Mouse (Mus musculus) intestine, embryonic 14.5 days (tissue): Measurements from ENCODE around the gene Gm11937. TPM values are rescaled to one million over a fixed set of nuclear protein-coding genes. Genes with fewer than 3 reads are reported as not detected.

ENCODE experiments used
- ATAC-seq: fragments of 200-750 bp; cut with Nextera tagmentation; replicated peaks from 2 replicates; pipeline ENCODE4 v1.8.0; 2017; ENCODE audit warnings: low read depth, moderate number of reproducible peaks, moderate TSS enrichment, moderate library complexity; ENCODE audit not compliant: low FRiP score, low TSS enrichment
- DNase-seq: peaks from one replicate; pipeline ENCODE4 v3.0.0-alpha.2; 2018; ENCODE audit warnings: low spot score
- H3K27ac ChIP-seq: fragments of 300-500 bp; sonication (generic); 2 replicates; pipeline ENCODE4 v1.5.1; 2014; ENCODE audit warnings: low read depth, mild to moderate bottlenecking, control low read depth
- H3K27me3 ChIP-seq: fragments of 300-500 bp; sonication (generic); replicated peaks from 2 replicates; pipeline ENCODE4 v1.6.1; 2014; ENCODE audit warnings: low read length, control low read depth; ENCODE audit not compliant: control insufficient read depth, insufficient read depth
- H3K36me3 ChIP-seq: fragments of 300-500 bp; sonication (generic); 2 replicates; pipeline ENCODE4 v1.6.1; 2014; ENCODE audit warnings: low read length, control low read depth; ENCODE audit not compliant: control insufficient read depth, insufficient read depth
- H3K4me1 ChIP-seq: fragments of 300-500 bp; sonication (generic); replicated peaks from 2 replicates; pipeline ENCODE4 v1.6.1; 2014; ENCODE audit warnings: low read length, control low read depth, mixed read lengths; ENCODE audit not compliant: control insufficient read depth, insufficient read depth
- H3K4me2 ChIP-seq: fragments of 300-500 bp; sonication (generic); 2 replicates; pipeline ENCODE4 v1.6.1; 2014; ENCODE audit warnings: low read length
- H3K4me3 ChIP-seq: fragments of 300-500 bp; sonication (generic); 2 replicates; pipeline ENCODE4 v1.5.1; 2014; ENCODE audit warnings: low read depth, low read length, control low read depth, mixed read lengths
- H3K9ac ChIP-seq: fragments of 300-500 bp; sonication (generic); 2 replicates; pipeline ENCODE4 v1.6.1; 2014; ENCODE audit warnings: mild to moderate bottlenecking, low read length
- H3K9me3 ChIP-seq: fragments of 300-500 bp; sonication (generic); 2 replicates; pipeline ENCODE4 v1.6.1; 2016; ENCODE audit warnings: low read length, control low read depth; ENCODE audit not compliant: control insufficient read depth
- WGBS: fragments of 180-500 bp; shearing (Covaris S2); extraction: QIAGEN DNeasy Blood & Tissue Kit; methylation state at CpG from one replicate; pipeline ENCODE4 v1.1.7; 2014; 5-methylcytosine and 5-hydroxymethylcytosine counted together
- polyA plus RNA-seq: library from polyadenylated mRNA; unstranded; fragments of >200 nt; fragmentation: Nextera tagmentation; extraction: Ambion mirVana; gene quantifications from 2 replicates; pipeline ENCODE4 v1.2.1, GENCODE M21; 2014

Gm11937 gene
- polyA plus RNA-seq, 1 experiment from 2014 or later, result not detected

DNA sequence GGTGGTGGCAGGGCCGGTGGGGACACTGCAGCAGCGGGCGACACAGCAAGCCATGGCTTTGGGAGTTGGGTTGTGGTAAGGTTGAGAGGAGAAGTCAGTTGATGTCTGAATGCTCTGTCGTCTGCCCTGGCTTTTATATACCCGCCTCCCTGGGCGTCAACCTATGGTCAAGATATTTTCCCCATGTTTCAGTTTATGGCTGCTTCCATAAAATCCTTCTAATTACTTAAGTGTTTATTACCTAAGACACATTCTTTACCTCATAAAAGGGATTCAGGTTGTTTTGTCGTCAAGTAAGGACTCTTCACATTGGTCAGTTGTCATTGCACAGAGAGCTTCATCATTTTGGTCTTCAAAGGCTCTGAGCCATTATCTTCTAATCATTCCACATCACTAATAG, 43.5 kb downstream of the Gm11937 start, which contains the start of gene Krtap3-1:
Krtap3-1 (minus strand) TSS at position 101 of the 400 bp plus-strand sequence.
- WGBS, result 76% methylated on average over 7 of the region's 7 CpGs
- Histone ChIP-seq H3K4me2 (no peak within 1 kb of the TSS), H3K36me3 (no peaks in the 10 kb centered on the region), H3K27ac (no peak within 1 kb of the TSS), H3K4me1 (no peaks in the 10 kb centered on the region), H3K9ac (no peak within 1 kb of the TSS), H3K27me3 (no peaks in the 10 kb centered on the region), H3K9me3 (no peaks in the 10 kb centered on the region), H3K4me3 (no peak within 1 kb of the TSS)
- no peak for DNase-seq
- no peak for ATAC-seq

DNA sequence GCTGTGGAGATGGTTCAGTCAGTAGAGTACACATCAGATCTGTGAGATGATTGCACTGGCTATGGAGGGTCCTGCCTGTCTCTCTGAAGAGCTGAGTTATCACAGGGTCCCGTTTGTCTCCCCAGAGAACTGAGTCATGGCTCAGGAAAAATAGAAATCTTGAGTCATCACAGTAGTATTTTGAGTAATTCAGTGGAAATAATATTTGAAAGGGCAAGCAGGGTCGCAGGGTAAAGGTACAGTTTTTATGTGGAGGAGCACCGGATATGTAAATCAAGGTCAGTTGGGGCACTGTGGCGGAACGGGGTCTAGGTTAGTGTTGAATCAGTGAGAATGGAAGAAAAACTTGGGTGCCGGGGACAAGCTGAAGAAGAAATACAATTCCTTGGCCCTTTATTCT, 47.4 kb downstream of the Gm11937 start:
- Histone ChIP-seq H3K4me1 (no peaks in the 10 kb centered on the region), H3K27me3 (no peaks in the 10 kb centered on the region), H3K4me2 (no peak overlapping the region), H3K4me3 (no peak overlapping the region), H3K9ac (no peak overlapping the region), H3K27ac (no peak overlapping the region), H3K9me3 (no peaks in the 10 kb centered on the region), H3K36me3 (no peaks in the 10 kb centered on the region)
- ATAC-seq (no peak), DNase-seq (no peak)
- 89% methylated on average over 6 of the region's 6 CpGs for WGBS

Other genes with a start within 250 kb of the Gm11937 start
- gene Krt28, start 235.3 kb downstream of the Gm11937 start, polyA plus RNA-seq, result not detected in 2 replicates
- gene Krt10, start 220.8 kb downstream of the Gm11937 start, polyA plus RNA-seq, result 26.2 and 28.5 TPM in 2 replicates
- not detected in 2 replicates for gene Krt12, start 187.9 kb downstream of the Gm11937 start, polyA plus RNA-seq
- gene Krt20, start 172.0 kb downstream of the Gm11937 start, polyA plus RNA-seq, result 16.5 and 17.1 TPM in 2 replicates
- 6.0 and 9.2 TPM in 2 replicates for gene Krt23, start 117.1 kb downstream of the Gm11937 start, polyA plus RNA-seq
- gene Krt39, start 88.9 kb downstream of the Gm11937 start, polyA plus RNA-seq, result not detected in 2 replicates
- not detected in 2 replicates for gene Krt40, start 67.0 kb downstream of the Gm11937 start, polyA plus RNA-seq
- not detected in 2 replicates for gene Krtap3-3, start 59.3 kb downstream of the Gm11937 start, polyA plus RNA-seq
- gene Krtap3-2, start 53.3 kb downstream of the Gm11937 start, polyA plus RNA-seq, result not detected in 2 replicates
- gene Gm11939, start 50.7 kb downstream of the Gm11937 start, polyA plus RNA-seq, result not detected in 2 replicates
- not detected in 2 replicates for gene Krtap3-1, start 43.6 kb downstream of the Gm11937 start, polyA plus RNA-seq
- not detected in 2 replicates for gene Krtap1-5, start 29.2 kb downstream of the Gm11937 start, polyA plus RNA-seq
- gene Krtap1-4, start 26.5 kb downstream of the Gm11937 start, polyA plus RNA-seq, result not detected in 2 replicates
- not detected in 2 replicates for gene Krtap1-3, start 18.9 kb downstream of the Gm11937 start, polyA plus RNA-seq
- not detected in 2 replicates for gene Krtap9-3, start 12.1 kb downstream of the Gm11937 start, polyA plus RNA-seq
- gene Gm11938, start 6.9 kb downstream of the Gm11937 start, polyA plus RNA-seq, result not detected in 2 replicates
- gene Krtap2-4, start 4.7 kb upstream of the Gm11937 start, polyA plus RNA-seq, result not detected in 2 replicates
- gene Gm11562, start 10.2 kb upstream of the Gm11937 start, polyA plus RNA-seq, result not detected in 2 replicates
- gene Krtap4-1, start 18.0 kb upstream of the Gm11937 start, polyA plus RNA-seq, result not detected in 2 replicates
- gene Krtap4-2, start 24.9 kb upstream of the Gm11937 start, polyA plus RNA-seq, result not detected in 2 replicates
- gene Krtap4-7, start 33.9 kb upstream of the Gm11937 start, polyA plus RNA-seq, result not detected in 2 replicates
- not detected in 2 replicates for gene Gm11555, start 40.0 kb upstream of the Gm11937 start, polyA plus RNA-seq
- not detected in 2 replicates for gene Gm11563, start 48.8 kb upstream of the Gm11937 start, polyA plus RNA-seq
- gene Krtap4-6, start 55.8 kb upstream of the Gm11937 start, polyA plus RNA-seq, result not detected in 2 replicates
- gene Gm14190, start 80.6 kb upstream of the Gm11937 start, polyA plus RNA-seq, result not detected in 2 replicates
- not detected in 2 replicates for gene Gm14180, start 124.1 kb upstream of the Gm11937 start, polyA plus RNA-seq
- not detected in 2 replicates for gene Gm11595, start 162.7 kb upstream of the Gm11937 start, polyA plus RNA-seq
- gene Krtap4-8, start 170.5 kb upstream of the Gm11937 start, polyA plus RNA-seq, result not detected in 2 replicates
- gene Krtap4-9, start 175.0 kb upstream of the Gm11937 start, polyA plus RNA-seq, result not detected in 2 replicates
- gene Gm11596, start 183.3 kb upstream of the Gm11937 start, polyA plus RNA-seq, result not detected in 2 replicates
- not detected in 2 replicates for gene Gm11569, start 188.7 kb upstream of the Gm11937 start, polyA plus RNA-seq
- gene Gm11554, start 194.3 kb upstream of the Gm11937 start, polyA plus RNA-seq, result not detected in 2 replicates
- gene Krtap4-13, start 199.7 kb upstream of the Gm11937 start, polyA plus RNA-seq, result not detected in 2 replicates
- gene Gm11564, start 205.5 kb upstream of the Gm11937 start, polyA plus RNA-seq, result not detected in 2 replicates
- not detected in 2 replicates for gene 2300003K06Rik, start 227.9 kb upstream of the Gm11937 start, polyA plus RNA-seq
- gene Krtap4-16, start 241.4 kb upstream of the Gm11937 start, polyA plus RNA-seq, result 0.19 TPM in 1 of 2 replicates, not detected in the other
- not detected in 2 replicates for gene Gm11568, start 247.7 kb upstream of the Gm11937 start, polyA plus RNA-seq